Mouse (Mus musculus): ENCODE data around the gene Ncam2.
A peak's percentile ranks its signal among the peaks of the same experiment; 100 is the strongest.

Ncam2 gene

GRCm38 (mm10) chr16:81650286-81650685 lies 449.8 kb downstream of the Ncam2 start:
- no peak for DNase-seq (ENCODE audit: low read depth, low spot score)

GRCm38 (mm10) chr16:81651550-81651949 lies 451.1 kb downstream of the Ncam2 start:
- DNase-seq (ENCODE audit: low read depth, low spot score) = peak; percentile 18

GRCm38 (mm10) chr16:81656550-81656949 lies 456.1 kb downstream of the Ncam2 start:
- no peak for DNase-seq (ENCODE audit: low read depth, low spot score)

GRCm38 (mm10) chr16:81673866-81674265 lies 473.4 kb downstream of the Ncam2 start:
- no peak for DNase-seq (ENCODE audit: low read depth, low spot score)

GRCm38 (mm10) chr16:81675546-81675945 lies 475.0 kb downstream of the Ncam2 start:
- DNase-seq (ENCODE audit: low read depth, low spot score) = no peak

Data from brain, embryonic 18.5 days (tissue).